Mouse (Mus musculus): ENCODE measurements at regions not wholly inside any gene's neighbourhood (a gene's known extent, or its start where the extent isn't known, plus 50 kb on each side); places are given as distances from the start of the nearest gene placed in this dataset.

- DNase-seq = no peak
Observed at GRCm38 (mm10) chr12:69452986-69453385, 80.7 kb upstream of the Gm9887 start.

- no peak for DNase-seq
Observed at GRCm38 (mm10) chr12:69451110-69451509, 78.9 kb upstream of the Gm9887 start.

GRCm38 (mm10) chr12:69447962-69448767 is 75.9 kb upstream of the Gm9887 start:
- DNase-seq = no peak

GRCm38 (mm10) chr12:69447322-69447827 is 75.1 kb upstream of the Gm9887 start:
- DNase-seq = no peak

- DNase-seq = no peak
Observed at GRCm38 (mm10) chr12:69446468-69447321, 74.4 kb upstream of the Gm9887 start.

GRCm38 (mm10) chr12:69446085-69446467 is 73.8 kb upstream of the Gm9887 start:
- DNase-seq = no peak

- no peak for DNase-seq
Observed at GRCm38 (mm10) chr12:69442321-69442720, 70.1 kb upstream of the Gm9887 start.

- no peak for DNase-seq
Observed at GRCm38 (mm10) chr12:69441764-69442163, 69.5 kb upstream of the Gm9887 start.

- no peak for DNase-seq
Observed at GRCm38 (mm10) chr12:69438271-69438670, 66.0 kb upstream of the Gm9887 start.

GRCm38 (mm10) chr12:69436839-69437501 is 64.7 kb upstream of the Gm9887 start:
- DNase-seq = peak in 1 of 2 experiments; percentile 24

GRCm38 (mm10) chr12:69434315-69434714 is 62.1 kb upstream of the Gm9887 start:
- no peak for DNase-seq

GRCm38 (mm10) chr12:69432086-69432485 is 59.8 kb upstream of the Gm9887 start:
- no peak for DNase-seq

GRCm38 (mm10) chr12:69428108-69428507 is 55.9 kb upstream of the Gm9887 start:
- no peak for DNase-seq

- DNase-seq = no peak
Observed at GRCm38 (mm10) chr12:69425610-69426009, 53.4 kb upstream of the Gm9887 start.

- no peak for DNase-seq
Observed at GRCm38 (mm10) chr12:69424971-69425370, 52.7 kb upstream of the Gm9887 start.

Measured in layer of hippocampus, postnatal 36 days (tissue).